Mouse (Mus musculus) neural tube, embryonic 12.5 days (tissue): ENCODE measurements around the gene Tmem151a. TPM values are rescaled to one million over a fixed set of nuclear protein-coding genes. Genes with fewer than 3 reads are reported as not detected.
"Not testable (repeated sequence)": the region's sequence is repeated elsewhere in the genome, so short reads cannot be mapped to it uniquely, and the experiment has no call there.

Source experiments
- ATAC-seq: fragments of 200-750 bp; cut with Nextera tagmentation; 2 replicates; pipeline ENCODE4 v1.8.0; 2017; ENCODE audit warnings: low read depth, mild to moderate bottlenecking, moderate TSS enrichment, moderate library complexity; ENCODE audit not compliant: low FRiP score
- H3K27ac ChIP-seq: fragments of 300-500 bp; sonication (generic); 2 replicates; pipeline ENCODE4 v1.5.1; 2016
- H3K27me3 ChIP-seq: fragments of 300-500 bp; sonication (generic); replicated peaks from 2 replicates; pipeline ENCODE4 v1.6.1; 2016; ENCODE audit warnings: mild to moderate bottlenecking
- H3K36me3 ChIP-seq: fragments of 300-500 bp; sonication (generic); 2 replicates; pipeline ENCODE4 v1.6.1; 2016; ENCODE audit warnings: mild to moderate bottlenecking
- H3K4me1 ChIP-seq: fragments of 300-500 bp; sonication (generic); 2 replicates; pipeline ENCODE4 v1.6.1; 2016
- H3K4me2 ChIP-seq: fragments of 300-500 bp; sonication (generic); replicated peaks from 2 replicates; pipeline ENCODE4 v1.6.1; 2016; ENCODE audit warnings: mild to moderate bottlenecking
- H3K4me3 ChIP-seq: fragments of 300-500 bp; sonication (generic); 2 replicates; pipeline ENCODE4 v1.5.1; 2016
- H3K9ac ChIP-seq: fragments of 300-500 bp; sonication (generic); 2 replicates; pipeline ENCODE4 v1.6.1; 2016; ENCODE audit warnings: mild to moderate bottlenecking
- H3K9me3 ChIP-seq: fragments of 300-500 bp; sonication (generic); 2 replicates; pipeline ENCODE4 v1.6.1; 2016; ENCODE audit warnings: mild to moderate bottlenecking
- WGBS: fragments of 180-500 bp; shearing (Covaris S2); methylation state at CpG from one replicate; pipeline ENCODE4 v1.1.7; 2016; 5-methylcytosine and 5-hydroxymethylcytosine counted together
- polyA plus RNA-seq: library from polyadenylated mRNA; unstranded; fragments of >200 nt; fragmentation: Nextera tagmentation; extraction: Ambion mirVana; gene quantifications from 2 replicates; pipeline ENCODE4 v1.2.1, GENCODE M21; 2016

The Tmem151a gene
- polyA plus RNA-seq, 1 experiment from 2014 or later: 2.8 TPM

DNA sequence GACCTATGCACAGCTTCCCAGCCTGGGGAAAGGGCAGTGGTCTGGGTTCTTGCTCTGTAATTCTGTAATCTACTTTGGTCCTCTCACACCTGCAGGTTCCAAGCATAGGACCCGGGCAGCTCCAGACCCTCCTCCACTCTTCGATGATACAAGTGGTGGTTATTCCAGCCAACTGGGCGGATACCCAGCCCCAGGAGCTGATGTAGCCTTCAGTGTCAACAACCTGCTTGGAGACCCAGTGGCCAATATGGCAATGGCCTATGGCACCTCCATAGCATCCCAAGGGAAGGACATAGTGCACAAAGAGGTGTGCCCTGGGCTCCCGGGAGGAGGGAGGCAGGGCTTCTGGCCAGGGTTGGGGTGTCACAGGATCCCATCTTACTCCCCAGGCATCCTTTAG, 4.0 kb upstream of the Tmem151a start:
- peaks cover 22% of the 10 kb centered on the region for H3K27me3 ChIP-seq
- peak overlapping the region; percentile 73; the same call in 1 of the 2 replicates for H3K9ac ChIP-seq
- peak overlapping the region; percentile 83 for H3K4me3 ChIP-seq
- no peak overlapping the region for H3K27ac ChIP-seq
- 94% methylated on average over 4 of the region's 4 CpGs for WGBS
- peaks cover 39% of the 10 kb centered on the region for H3K4me1 ChIP-seq
- peak overlapping the region; percentile 85 for H3K4me2 ChIP-seq
- H3K9me3 ChIP-seq: no peaks in the 10 kb centered on the region
- peaks cover 38% of the 10 kb centered on the region for H3K36me3 ChIP-seq
- ATAC-seq: no peak

DNA sequence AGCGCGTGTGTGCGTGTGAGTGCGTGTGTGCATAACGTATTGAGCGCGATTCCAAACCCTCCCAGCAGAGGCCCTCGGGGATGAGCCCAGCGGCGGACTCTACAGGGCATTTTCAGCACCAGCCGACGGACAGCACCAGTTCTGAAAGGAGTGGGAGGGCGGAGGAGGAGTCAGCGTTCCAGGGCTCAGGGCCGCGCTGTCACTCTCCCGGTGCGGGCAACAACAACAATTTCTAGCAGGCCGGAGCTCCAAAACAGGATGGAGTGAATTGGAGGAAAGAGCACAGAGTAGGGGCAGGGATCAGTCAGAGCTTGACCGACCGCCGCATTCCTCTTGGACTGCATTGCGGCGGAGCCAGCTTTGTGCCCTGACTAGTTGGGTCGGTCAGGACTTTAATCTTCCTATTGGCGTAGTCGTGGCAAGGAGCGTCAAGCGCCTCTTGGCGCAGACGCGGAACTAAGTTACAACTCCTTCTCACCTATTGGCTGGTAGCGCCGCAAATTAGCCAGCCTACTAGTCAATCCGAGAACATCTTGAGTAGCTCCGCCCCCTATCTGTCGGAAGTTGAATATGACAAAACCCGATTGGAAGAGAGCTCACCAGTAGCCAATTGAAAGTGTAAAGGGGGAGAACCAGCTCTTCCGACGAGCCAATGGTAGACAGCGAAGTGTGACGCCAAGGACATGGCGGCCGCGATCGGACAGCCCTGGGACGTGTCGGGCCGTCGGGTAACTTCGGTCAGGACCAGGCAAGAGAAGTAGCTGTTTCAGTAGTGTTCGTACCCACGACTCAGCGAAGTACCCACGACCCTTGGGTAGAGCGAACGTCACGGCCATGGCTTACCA, 2.8 kb upstream of the Tmem151a start, which contains the start of gene Yif1a:
Gene Yif1a, plus strand, starts transcription at position 655 of the 845 bp plus-strand sequence.
- peak within 1 kb of the TSS; percentile 73 for H3K9ac ChIP-seq
- H3K4me3 ChIP-seq: peak within 1 kb of the TSS; percentile 83
- no peaks in the 10 kb centered on the region for H3K9me3 ChIP-seq
- H3K27ac ChIP-seq: peak within 1 kb of the TSS; percentile 82
- WGBS: under 1% methylated on average over 58 of the region's 58 CpGs
- ATAC-seq: peak; percentile 95
- peaks cover 28% of the 10 kb centered on the region for H3K4me1 ChIP-seq
- H3K27me3 ChIP-seq: peaks cover 34% of the 10 kb centered on the region
- H3K36me3 ChIP-seq: peaks cover 29% of the 10 kb centered on the region
- peak within 1 kb of the TSS; percentile 85 for H3K4me2 ChIP-seq

- not testable (repeated sequence) for ATAC-seq, H3K9me3 ChIP-seq, H3K27ac ChIP-seq, H3K4me3 ChIP-seq, H3K4me2 ChIP-seq, H3K9ac ChIP-seq
- H3K27me3 ChIP-seq: peaks cover 50% of the 10 kb centered on the region
- WGBS: 61% methylated on average over 4 of the region's 4 CpGs
- H3K36me3 ChIP-seq: peaks cover 13% of the 10 kb centered on the region
- peaks cover 24% of the 10 kb centered on the region for H3K4me1 ChIP-seq
These were observed 1.2 kb upstream of the Tmem151a start for GRCm38 (mm10) chr19:5086533-5086932.

DNA sequence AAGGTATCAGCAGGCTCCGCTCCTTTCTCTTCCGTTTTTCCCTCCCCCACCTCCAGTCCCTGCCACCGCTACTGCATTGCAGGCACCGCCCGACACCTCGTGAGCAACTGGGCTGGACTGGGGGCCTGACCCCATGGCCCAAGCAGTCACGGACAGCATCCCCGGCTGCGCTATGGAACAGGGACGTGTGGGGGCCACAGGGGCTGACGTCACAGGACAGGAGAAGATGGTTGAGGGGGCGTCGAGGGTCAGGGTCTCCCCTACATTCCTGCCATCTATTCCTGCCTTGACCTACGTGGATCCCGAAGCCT, 542 bp downstream of the Tmem151a start:
- Histone ChIP-seq H3K36me3 (no peaks in the 10 kb centered on the region), H3K9me3 (no peaks in the 10 kb centered on the region), H3K4me2 (peak overlapping the region; percentile 75), H3K27me3 (peaks cover 67% of the 10 kb centered on the region), H3K9ac (peak overlapping the region; percentile 53; the same call in 1 of the 2 replicates), H3K4me1 (peaks cover 24% of the 10 kb centered on the region), H3K4me3 (peak overlapping the region; percentile 43), H3K27ac (no peak overlapping the region)
- no peak for ATAC-seq
- 8% methylated on average over 15 of the region's 15 CpGs for WGBS

- peak overlapping the region; percentile 75 for H3K4me2 ChIP-seq
These were observed 1.1 kb downstream of the Tmem151a start for GRCm38 (mm10) chr19:5083961-5084833.

DNA sequence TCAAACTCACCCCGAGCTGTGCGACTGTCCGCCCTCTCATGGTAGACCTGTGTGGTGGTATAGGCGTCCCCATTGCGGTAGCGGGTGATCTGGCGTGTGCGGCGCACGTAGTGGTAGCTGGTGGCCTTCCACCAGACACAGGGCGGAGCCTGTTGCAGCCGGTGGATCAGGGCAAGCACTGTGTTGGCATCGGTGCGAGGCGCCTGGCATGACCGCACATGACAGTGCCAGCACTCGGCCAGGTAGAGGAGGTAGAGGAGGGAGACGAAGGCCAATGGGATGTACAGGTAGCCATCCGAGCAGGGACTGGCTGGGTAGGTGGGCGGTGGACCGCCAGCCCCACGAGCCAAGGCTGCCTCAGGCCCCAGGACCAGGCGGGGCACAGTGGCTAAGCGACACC, 2.7 kb downstream of the Tmem151a start:
- Histone ChIP-seq H3K4me2 (no peak overlapping the region), H3K9me3 (no peaks in the 10 kb centered on the region), H3K4me3 (no peak overlapping the region), H3K4me1 (peaks cover 13% of the 10 kb centered on the region), H3K27me3 (peaks cover 71% of the 10 kb centered on the region), H3K36me3 (no peaks in the 10 kb centered on the region), H3K27ac (no peak overlapping the region), H3K9ac (no peak overlapping the region)
- no peak for ATAC-seq
- 68% methylated on average over 24 of the region's 24 CpGs for WGBS

More at GRCm38 (mm10) chr19:5083961-5084833, 1.1 kb downstream of the Tmem151a start:
- Histone ChIP-seq H3K36me3 (no peaks in the 10 kb centered on the region), H3K27me3 (peaks cover 68% of the 10 kb centered on the region), H3K9ac (0 out of 2 replicates have a peak overlapping the region, but pooled peaks have one; percentile 53), H3K27ac (no peak overlapping the region), H3K4me1 (peaks cover 21% of the 10 kb centered on the region), H3K4me3 (peak overlapping the region; percentile 43), H3K9me3 (no peaks in the 10 kb centered on the region)
- 78% methylated on average over 3 of the region's 3 CpGs for WGBS
- no peak for ATAC-seq

GRCm38 (mm10) chr19:5082005-5082404, 3.3 kb downstream of the Tmem151a start:
- Histone ChIP-seq H3K36me3 (no peaks in the 10 kb centered on the region), H3K27me3 (peaks cover 71% of the 10 kb centered on the region), H3K9me3 (no peaks in the 10 kb centered on the region), H3K9ac (no peak overlapping the region), H3K4me3 (no peak overlapping the region), H3K4me2 (no peak overlapping the region), H3K27ac (no peak overlapping the region), H3K4me1 (peaks cover 9% of the 10 kb centered on the region)
- ATAC-seq: no peak
- WGBS: 69% methylated on average over 18 of the region's 18 CpGs

- ATAC-seq: no peak
- WGBS: 95% methylated on average over 1 of the region's 1 CpGs
- H3K4me1 ChIP-seq: no peaks in the 10 kb centered on the region
- H3K9me3 ChIP-seq: no peaks in the 10 kb centered on the region
- H3K4me2 ChIP-seq: no peak overlapping the region
- H3K4me3 ChIP-seq: no peak overlapping the region
- H3K9ac ChIP-seq: no peak overlapping the region
- peaks cover 52% of the 10 kb centered on the region for H3K27me3 ChIP-seq
- no peak overlapping the region for H3K27ac ChIP-seq
- H3K36me3 ChIP-seq: no peaks in the 10 kb centered on the region
These were observed 6.1 kb downstream of the Tmem151a start for GRCm38 (mm10) chr19:5079279-5079678.

DNA sequence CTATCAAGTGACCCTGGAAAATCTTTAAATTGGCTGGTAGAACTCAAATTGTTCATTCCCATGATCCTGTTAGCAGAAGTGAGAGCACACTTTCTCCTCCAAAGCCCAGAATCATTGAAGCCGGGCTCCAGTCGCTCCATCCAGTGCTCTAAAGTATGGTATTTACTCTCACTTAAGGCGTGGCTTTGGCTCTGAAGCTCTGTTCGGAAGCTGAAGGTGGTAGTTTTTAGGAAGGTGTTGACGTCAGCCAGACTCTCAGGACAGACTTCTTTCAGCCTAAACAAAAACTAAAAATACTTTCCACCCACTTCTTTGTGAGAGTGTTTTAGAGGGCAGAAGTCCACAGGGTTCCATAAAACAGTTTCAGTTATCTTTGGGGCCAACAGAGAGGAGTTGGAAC, 11.8 kb downstream of the Tmem151a start:
- no peak for ATAC-seq
- H3K27me3 ChIP-seq: peaks cover 33% of the 10 kb centered on the region
- H3K4me3 ChIP-seq: no peak overlapping the region
- H3K4me2 ChIP-seq: no peak overlapping the region
- no peaks in the 10 kb centered on the region for H3K36me3 ChIP-seq
- peaks cover 32% of the 10 kb centered on the region for H3K4me1 ChIP-seq
- no peaks in the 10 kb centered on the region for H3K9me3 ChIP-seq
- no peak overlapping the region for H3K9ac ChIP-seq
- no peak overlapping the region for H3K27ac ChIP-seq
- WGBS: 43% methylated on average over 5 of the region's 5 CpGs

- H3K4me1 ChIP-seq: peaks cover 37% of the 10 kb centered on the region
These were observed 12.3 kb downstream of the Tmem151a start for GRCm38 (mm10) chr19:5073028-5073427.

GRCm38 (mm10) chr19:5072389-5073019, 12.8 kb downstream of the Tmem151a start:
- H3K27me3 ChIP-seq: peaks cover 41% of the 10 kb centered on the region

More at GRCm38 (mm10) chr19:5073028-5073427, 12.3 kb downstream of the Tmem151a start:
- peak overlapping the region; percentile 86 for H3K4me2 ChIP-seq
- H3K9ac ChIP-seq: no peak overlapping the region
- peak overlapping the region; percentile 35; the same call in 1 of the 2 replicates for H3K4me3 ChIP-seq
- no peak for ATAC-seq
- H3K27ac ChIP-seq: no peak overlapping the region
- no peaks in the 10 kb centered on the region for H3K36me3 ChIP-seq
- no peaks in the 10 kb centered on the region for H3K9me3 ChIP-seq
- H3K27me3 ChIP-seq: peaks cover 36% of the 10 kb centered on the region
- 2% methylated on average over 15 of the region's 15 CpGs for WGBS

More at GRCm38 (mm10) chr19:5072389-5073019, 12.8 kb downstream of the Tmem151a start:
- ATAC-seq: peak; percentile 22; the same call in 1 of the 2 replicates
- Histone ChIP-seq H3K4me1 (peaks cover 43% of the 10 kb centered on the region), H3K9ac (0 out of 2 replicates have a peak overlapping the region, but pooled peaks have one; percentile 41), H3K36me3 (no peaks in the 10 kb centered on the region), H3K27ac (no peak overlapping the region), H3K4me3 (peak overlapping the region; percentile 35), H3K4me2 (peak overlapping the region; percentile 86), H3K9me3 (no peaks in the 10 kb centered on the region)
- 2% methylated on average over 20 of the region's 20 CpGs for WGBS
